Mouse (Mus musculus) monocyte, adult 5-6 weeks (primary cell): ENCODE data around the gene Dscam. TPM values are rescaled to one million over a fixed set of nuclear protein-coding genes. Genes with fewer than 3 reads are reported as not detected.

ENCODE experiments used
- ATAC-seq: fragments of 153-309, 156-312 bp; replicated peaks from 2 replicates; pipeline ENCODE4 v1.8.0; 2017; ENCODE audit warnings: mild to moderate bottlenecking; ENCODE audit not compliant: low TSS enrichment, insufficient number of reproducible peaks, severe bottlenecking, poor library complexity, low FRiP score
- total RNA-seq: library from RNA; stranded (forward); fragments of 200-1000, 200-491, 200-594 nt; gene quantifications from 3 replicates; pipeline ENCODE4 v1.2.3, GENCODE M21; 2017

Gene Dscam
- total RNA-seq, 1 experiment from 2014 or later: 0.29 TPM

GRCm38 (mm10) chr16:96718221-96718620, 452.3 kb downstream of the Dscam start:
- no peak for ATAC-seq

GRCm38 (mm10) chr16:96716633-96717032, 453.9 kb downstream of the Dscam start:
- no peak; the same call in 1 of the 2 replicates for ATAC-seq

GRCm38 (mm10) chr16:96711935-96712334, 458.6 kb downstream of the Dscam start:
- no peak for ATAC-seq

GRCm38 (mm10) chr16:96700551-96700950, 470.0 kb downstream of the Dscam start:
- ATAC-seq: no peak

- no peak for ATAC-seq
Measured at GRCm38 (mm10) chr16:96695882-96696281, 474.7 kb downstream of the Dscam start.

- no peak for ATAC-seq
Measured at GRCm38 (mm10) chr16:96691576-96691975, 479.0 kb downstream of the Dscam start.

- no peak for ATAC-seq
Measured at GRCm38 (mm10) chr16:96690052-96690451, 480.5 kb downstream of the Dscam start.

- no peak for ATAC-seq
Measured at GRCm38 (mm10) chr16:96689419-96689818, 481.1 kb downstream of the Dscam start.

- no peak for ATAC-seq
Measured at GRCm38 (mm10) chr16:96685065-96685464, 485.5 kb downstream of the Dscam start.

- no peak for ATAC-seq
Measured at GRCm38 (mm10) chr16:96684581-96684980, 486.0 kb downstream of the Dscam start.

GRCm38 (mm10) chr16:96682289-96682972, 488.1 kb downstream of the Dscam start:
- ATAC-seq: no peak

- no peak for ATAC-seq
Measured at GRCm38 (mm10) chr16:96679981-96680380, 490.6 kb downstream of the Dscam start.

GRCm38 (mm10) chr16:96677471-96677870, 493.1 kb downstream of the Dscam start:
- no peak for ATAC-seq

GRCm38 (mm10) chr16:96676663-96677062, 493.9 kb downstream of the Dscam start:
- no peak for ATAC-seq

GRCm38 (mm10) chr16:96673191-96673847, 497.2 kb downstream of the Dscam start:
- no peak for ATAC-seq

- ATAC-seq: no peak
Measured at GRCm38 (mm10) chr16:96671603-96672374, 498.8 kb downstream of the Dscam start.

- no peak for ATAC-seq
Measured at GRCm38 (mm10) chr16:96669706-96670105, 500.8 kb downstream of the Dscam start.

- no peak for ATAC-seq
Measured at GRCm38 (mm10) chr16:96668478-96668877, 502.1 kb downstream of the Dscam start.

GRCm38 (mm10) chr16:96661073-96661472, 509.5 kb downstream of the Dscam start:
- ATAC-seq: no peak

- no peak for ATAC-seq
Measured at GRCm38 (mm10) chr16:96659275-96659674, 511.3 kb downstream of the Dscam start.
